Mouse (Mus musculus): ENCODE data around the gene 2810408A11Rik.

The 2810408A11Rik gene

DNA sequence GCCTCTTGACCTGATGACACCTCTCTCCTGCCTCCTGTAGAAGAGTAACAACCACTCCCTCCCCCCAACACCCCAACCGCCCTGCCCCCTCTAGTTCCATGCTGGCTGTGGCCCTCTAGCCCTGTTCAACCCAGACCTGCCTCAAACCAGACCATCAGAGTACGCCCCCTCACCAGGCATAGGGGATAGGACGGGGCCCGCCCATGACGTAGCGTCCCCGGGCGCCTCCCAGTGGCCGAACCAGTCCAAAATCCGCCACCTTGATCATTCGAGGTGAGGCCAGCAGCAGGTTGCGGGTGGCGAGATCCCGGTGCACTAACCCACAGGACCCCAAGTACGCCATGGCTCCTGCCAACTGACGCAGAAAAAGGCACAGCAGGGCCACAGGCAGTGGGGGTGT, 45.4 kb downstream of the 2810408A11Rik start:
- in situ Hi-C loops (cut with MboI, MseI): no loop called here

GRCm38 (mm10) chr11:69854680-69855079, 46.1 kb downstream of the 2810408A11Rik start:
- in situ Hi-C loops (cut with MboI, MseI): no loop called here

- in situ Hi-C loops (cut with MboI, MseI): no loop called here
These were observed 46.8 kb downstream of the 2810408A11Rik start for GRCm38 (mm10) chr11:69853994-69854393.

DNA sequence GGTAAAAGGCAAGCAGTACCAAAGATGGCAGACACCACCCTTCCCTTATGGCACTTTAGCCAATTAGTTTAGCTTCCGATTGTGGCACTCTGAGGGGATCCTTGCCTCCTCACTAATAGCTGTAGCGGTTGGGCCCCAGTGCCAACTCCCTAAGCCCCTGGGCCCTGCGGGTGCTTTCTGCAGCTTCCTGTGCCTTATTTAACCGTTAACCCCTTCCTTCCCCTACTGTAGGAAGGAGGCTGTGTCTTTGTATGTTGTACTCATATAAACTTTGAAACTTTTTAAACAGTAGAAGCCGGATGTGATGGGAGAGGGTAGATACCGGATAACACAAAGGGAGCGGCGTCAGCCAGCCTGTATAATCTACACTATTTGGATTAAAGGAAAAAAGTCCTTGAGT, 50.0 kb downstream of the 2810408A11Rik start:
- in situ Hi-C loops (cut with MboI, MseI): no loop called here

DNA sequence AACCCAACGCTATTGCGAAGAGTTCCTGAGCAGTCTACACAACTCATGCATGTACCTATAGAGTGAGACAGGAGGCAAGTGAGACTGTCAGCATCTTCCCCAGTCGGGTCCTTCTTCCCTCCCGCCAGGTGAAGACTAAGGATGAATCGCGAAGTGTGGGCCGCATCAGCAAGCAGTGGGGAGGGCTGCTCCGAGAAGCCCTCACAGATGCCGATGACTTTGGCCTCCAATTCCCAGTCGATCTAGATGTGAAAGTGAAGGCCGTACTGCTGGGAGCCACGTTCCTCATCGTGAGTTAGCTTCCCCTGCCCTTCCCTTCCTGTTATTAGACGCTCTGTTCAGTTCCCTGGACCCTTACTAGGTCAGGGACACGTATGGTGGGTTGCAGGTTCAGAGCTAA, 50.9 kb downstream of the 2810408A11Rik start:
- in situ Hi-C loops (cut with MboI, MseI): no loop called here

- in situ Hi-C loops (cut with MboI, MseI): no loop called here
These were observed 51.7 kb downstream of the 2810408A11Rik start for GRCm38 (mm10) chr11:69849128-69849527.

GRCm38 (mm10) chr11:69848021-69848420, 52.8 kb downstream of the 2810408A11Rik start:
- in situ Hi-C loops (cut with MboI, MseI): no loop called here
